10 mouse cellular contexts compared by ENCODE assay signal in genomic region chr14:21589620-21590019, GRCm38 (mm10).
DNase-seq lines count a peak whose midpoint lies in the region; ATAC-seq and TF ChIP-seq lines count a peak whose summit lies in the region.
"Had no signal": no experiment of that assay in that cellular context is flagged by ENCODE, and none has a peak within 500 bp of the region (broad histone marks: within the 10 kb centered on the region; RNA-seq: fewer than 3 reads in every experiment).

No protein-coding gene starts in this region.

- TF ChIP-seq CTCF in liver, adult 2 months (IDR thresholded peaks at IDR 0.05; ENCODE audit: low read depth, low read length), result no peak

- TF ChIP-seq POLR2A in liver, adult 2 months (IDR thresholded peaks at IDR 0.05; ENCODE audit: extremely low read depth, insufficient read depth, low read length), result no peak

- H3K9ac ChIP-seq in liver, adult 2 months (ENCODE audit: low read depth, low read length), result no peak overlapping the region
- no peak overlapping the region for H3K9ac ChIP-seq in heart, embryonic 14.5 days (ENCODE audit: low read length)
- H3K9ac ChIP-seq: liver, embryonic 12.5 days; midbrain, embryonic 12.5 days had no signal

- no peaks in the 10 kb centered on the region for H3K27me3 ChIP-seq in liver, adult 2 months (ENCODE audit: control insufficient read depth, insufficient read depth, low read length)
- H3K27me3 ChIP-seq in heart, embryonic 14.5 days (ENCODE audit: control insufficient read depth, insufficient read depth, low read length), result no peaks in the 10 kb centered on the region
- H3K27me3 ChIP-seq: liver, embryonic 12.5 days; midbrain, embryonic 12.5 days had no signal

- no peak for ATAC-seq in heart, embryonic 14.5 days (ENCODE audit: insufficient number of reproducible peaks, insufficient read depth, low FRiP score, low read depth)
- ATAC-seq: liver, embryonic 12.5 days had no signal

- H3K4me3 ChIP-seq in liver, adult 2 months (ENCODE audit: insufficient read depth, low read depth, low read length), result no peak overlapping the region
- H3K4me3 ChIP-seq in heart, embryonic 14.5 days (ENCODE audit: control insufficient read depth in 1 of 2, insufficient read depth in 1 of 2, low read depth in 1 of 2, low read length in 2 of 2), result no peak overlapping the region
- H3K4me3 ChIP-seq: liver, embryonic 12.5 days; midbrain, embryonic 12.5 days had no signal

- 76% methylated on average over 7 of the region's 7 CpGs for WGBS in liver, adult 2 months
- WGBS in heart, embryonic 14.5 days, result 90% methylated on average over 7 of the region's 7 CpGs

- peak overlapping the region; percentile 55 for H3K4me2 ChIP-seq in heart, embryonic 14.5 days (ENCODE audit: low read length)
- H3K4me2 ChIP-seq: liver, embryonic 12.5 days; midbrain, embryonic 12.5 days had no signal

- peaks cover 34% of the 10 kb centered on the region for H3K4me1 ChIP-seq in liver, adult 2 months (ENCODE audit: control insufficient read depth, insufficient read depth, low read length)
- H3K4me1 ChIP-seq in heart, embryonic 14.5 days (ENCODE audit: control insufficient read depth in 2 of 2, insufficient read depth in 2 of 2, low read length in 2 of 2), result peaks cover 7 to 52% of the 10 kb centered on the region in 2 experiments

- H3K27ac ChIP-seq in liver, adult 2 months (replicated peaks; ENCODE audit: insufficient read depth, low read depth, low read length), result peak overlapping the region; percentile 48
- peak overlapping the region; percentile 44 to 48; a peak in 3 of 4 replicates for H3K27ac ChIP-seq in heart, embryonic 14.5 days (replicated peaks in 1 of 2; ENCODE audit: control insufficient read depth in 1 of 2, insufficient read depth in 1 of 2, low read depth in 2 of 2, low read length in 2 of 2)
- H3K27ac ChIP-seq: liver, embryonic 12.5 days; midbrain, embryonic 12.5 days had no signal

- H3K36me3 ChIP-seq in liver, adult 2 months (ENCODE audit: control insufficient read depth, insufficient read depth, low read length), result no peaks in the 10 kb centered on the region
- 0 out of 2 replicates have a peak, but pooled peaks cover 3% of the 10 kb centered on the region for H3K36me3 ChIP-seq in heart, embryonic 14.5 days (ENCODE audit: control insufficient read depth, insufficient read depth, low read length)
- H3K36me3 ChIP-seq: midbrain, embryonic 12.5 days had no signal

- H3K9me3 ChIP-seq in heart, embryonic 14.5 days (ENCODE audit: control insufficient read depth, low read length), result peaks cover 3% of the 10 kb centered on the region; the same call in 1 of the 2 replicates
- H3K9me3 ChIP-seq: liver, embryonic 12.5 days had no signal

- DNase-seq in liver, adult 2 months (ENCODE audit: extremely low read depth, low read depth, low spot score), result peak; percentile 57
- no peak for DNase-seq in liver
- DNase-seq in cerebellum, adult 11 months, result peak; percentile 74
- DNase-seq in cerebellum, postnatal 36 days, result peak; percentile 85
- no peak for DNase-seq in B cell, adult 2 months
- no peak for DNase-seq in ovary, postnatal 10 days (ENCODE audit: low spot score)
- DNase-seq in layer of hippocampus, postnatal 14 days (ENCODE audit: low spot score in 2 of 2), result no peak

- H3K79me2 ChIP-seq in liver, adult 2 months (ENCODE audit: control insufficient read depth, insufficient read depth, low read length), result peaks cover 16% of the 10 kb centered on the region

Comparison
In these comparisons a context has a peak if more than half of its experiments do, and no peak if none do; other contexts are left out.
1. DNase-seq: peak in liver, adult 2 months (single experiment), cerebellum, adult 11 months (single experiment) and cerebellum, postnatal 36 days (2 of 2); none in liver (single experiment), B cell, adult 2 months (0 of 2), ovary, postnatal 10 days (single experiment) and layer of hippocampus, postnatal 14 days (0 of 2).